ENCODE assay signal across 9 mouse cellular contexts in the genomic region with DNA sequence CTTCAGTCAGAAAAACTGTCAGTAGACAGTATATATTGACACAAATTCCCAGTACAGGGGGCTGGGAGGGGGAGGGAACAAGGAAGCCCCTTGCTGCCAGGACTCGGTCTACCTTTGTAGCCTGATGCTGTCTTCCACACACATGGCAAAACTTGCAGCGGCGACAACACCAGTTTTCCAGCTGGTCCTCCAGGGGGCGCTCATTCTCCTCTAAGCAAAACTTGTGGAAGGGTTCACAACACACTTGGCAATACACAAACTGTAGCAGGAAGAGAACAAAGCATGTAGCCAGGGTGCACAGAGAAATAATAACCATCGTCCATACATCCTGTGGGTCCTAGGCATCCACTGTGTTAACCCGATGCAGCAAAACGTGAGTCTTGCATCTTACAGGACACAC. TPM values are rescaled to one million over a fixed set of nuclear protein-coding genes. Genes with fewer than 3 reads are reported as not detected.
DNase-seq lines count a peak whose midpoint lies in the region; ATAC-seq and TF ChIP-seq lines count a peak whose summit lies in the region.
"Had no signal": no experiment of that assay in that cellular context is flagged by ENCODE, and none has a peak within 500 bp of the region (broad histone marks: within the 10 kb centered on the region; RNA-seq: fewer than 3 reads in every experiment).

No protein-coding gene starts in this region.

- 52% methylated on average over 7 of the region's 7 CpGs for whole genome bisulfite sequencing in liver, embryonic 12.5 days (ENCODE audit: insufficient replicate concordance)
- WGBS in liver, embryonic 14.5 days (ENCODE audit: insufficient replicate concordance) = 42% methylated on average over 7 of the region's 7 CpGs

- no peaks in the 10 kb centered on the region for H3K4me1 ChIP-seq in liver, embryonic 12.5 days
- peaks cover 3% of the 10 kb centered on the region; the same call in 1 of the 2 replicates for H3K4me1 ChIP-seq in bone marrow macrophage, adult 2 months (ENCODE audit: control insufficient read depth, insufficient read depth, low read length)
- H3K4me1 ChIP-seq in liver, embryonic 14.5 days (replicated peaks; ENCODE audit: control insufficient read depth in 2 of 2, insufficient read depth in 2 of 2, low read length in 1 of 2) = no peaks in the 10 kb centered on the region
- H3K4me1 ChIP-seq: heart, embryonic 13.5 days had no signal

- TF ChIP-seq POLR2A in bone marrow macrophage, adult 2 months (IDR thresholded peaks at IDR 0.05; ENCODE audit: borderline replicate concordance, low read depth, low read length) = no peak

- H3K9ac ChIP-seq in liver, embryonic 12.5 days = no peak overlapping the region
- H3K9ac ChIP-seq in liver, embryonic 14.5 days (replicated peaks) = no peak overlapping the region
- H3K9ac ChIP-seq: heart, embryonic 13.5 days had no signal

- no peak overlapping the region for H3K4me3 ChIP-seq in liver, embryonic 12.5 days
- H3K4me3 ChIP-seq in bone marrow macrophage, adult 2 months (ENCODE audit: insufficient read depth, low read length) = no peak overlapping the region
- H3K4me3 ChIP-seq in liver, embryonic 14.5 days (ENCODE audit: insufficient read depth in 1 of 2, low read depth in 2 of 2, low read length in 2 of 2) = no peak overlapping the region
- H3K4me3 ChIP-seq: heart, embryonic 13.5 days had no signal

- ATAC-seq in liver, embryonic 12.5 days = no peak
- ATAC-seq in liver, embryonic 14.5 days (ENCODE audit: insufficient read depth) = no peak

- no peak for TF ChIP-seq EP300 in liver, embryonic 14.5 days (IDR thresholded peaks at IDR 0.05; ENCODE audit: low read depth)

- H3K27me3 ChIP-seq in liver, embryonic 12.5 days (replicated peaks) = no peaks in the 10 kb centered on the region
- H3K27me3 ChIP-seq in liver, embryonic 14.5 days (ENCODE audit: control insufficient read depth, insufficient read depth, low read length) = no peaks in the 10 kb centered on the region
- H3K27me3 ChIP-seq: heart, embryonic 13.5 days had no signal

- H3K9me3 ChIP-seq in liver, embryonic 12.5 days (replicated peaks) = no peaks in the 10 kb centered on the region
- H3K9me3 ChIP-seq in liver, embryonic 14.5 days (ENCODE audit: control insufficient read depth, low read length) = no peaks in the 10 kb centered on the region
- H3K9me3 ChIP-seq: heart, embryonic 13.5 days had no signal

- H3K27ac ChIP-seq in liver, embryonic 12.5 days = no peak overlapping the region
- H3K27ac ChIP-seq in bone marrow macrophage, adult 2 months (ENCODE audit: insufficient read depth, low read depth, low read length) = no peak overlapping the region
- H3K27ac ChIP-seq in liver, embryonic 14.5 days = no peak overlapping the region
- H3K27ac ChIP-seq: heart, embryonic 13.5 days had no signal

- DNase-seq in liver = peak; percentile 77
- DNase-seq in fibroblast of lung, adult 2 months (ENCODE audit: low read depth) = peak; percentile 38
- DNase-seq in kidney, postnatal 10 days = peak; percentile 81
- peak; percentile 44 to 52 (median 45) for DNase-seq in liver, embryonic 14.5 days (ENCODE audit: low read depth in 3 of 3, low spot score in 3 of 3)
- DNase-seq in right cerebral cortex, adult 18-20 months = peak; percentile 60
- peak; percentile 34 for DNase-seq in urinary bladder, postnatal 10 days (ENCODE audit: low spot score)

- H3K36me3 ChIP-seq in liver, embryonic 12.5 days = peaks cover 90% of the 10 kb centered on the region
- H3K36me3 ChIP-seq in liver, embryonic 14.5 days (replicated peaks; ENCODE audit: control insufficient read depth, insufficient read depth, low read depth) = peaks cover 37% of the 10 kb centered on the region

- no peak overlapping the region for H3K4me2 ChIP-seq in liver, embryonic 12.5 days
- no peak overlapping the region for H3K4me2 ChIP-seq in liver, embryonic 14.5 days (ENCODE audit: low read depth)
- H3K4me2 ChIP-seq: heart, embryonic 13.5 days had no signal

- peak; percentile 67 for TF ChIP-seq CTCF in bone marrow macrophage, adult 2 months (IDR thresholded peaks at IDR 0.05; ENCODE audit: low read depth, low read length)
- TF ChIP-seq CTCF in liver, embryonic 14.5 days (IDR thresholded peaks at IDR 0.05; ENCODE audit: low read depth) = peak; percentile 84

RNA-seq across cellular contexts. Expression of a gene that starts 33.6 kb away (rescaled TPM):
- polyA plus RNA-seq in liver, embryonic 12.5 days (2016; fragmentation: Nextera tagmentation; extraction: Ambion mirVana) = 11.6 and 12.3 TPM in 2 replicates
- not detected in 2 replicates for polyA plus RNA-seq in bone marrow macrophage, adult 2 months (2012; ENCODE audit: insufficient read depth, insufficient read length, missing spikeins)
- 40.4 and 43.5 TPM in 2 replicates for polyA plus RNA-seq in liver, embryonic 14.5 days (2012; rRNA removed)
- polyA plus RNA-seq in liver, embryonic 14.5 days (2014; fragmentation: Nextera tagmentation; extraction: Ambion mirVana) = 72.0 and 77.4 TPM in 2 replicates

RNA-seq across cellular contexts. Expression of a gene that starts 37.3 kb away (rescaled TPM):
- polyA plus RNA-seq in liver, embryonic 12.5 days (2016; fragmentation: Nextera tagmentation; extraction: Ambion mirVana) = 0.81 and 1.6 TPM in 2 replicates
- polyA plus RNA-seq in bone marrow macrophage, adult 2 months (2012; ENCODE audit: insufficient read depth, insufficient read length, missing spikeins) = 1.4 and 1.9 TPM in 2 replicates
- polyA plus RNA-seq in liver, embryonic 14.5 days (2012; rRNA removed) = 3.6 and 4.9 TPM in 2 replicates
- polyA plus RNA-seq in liver, embryonic 14.5 days (2014; fragmentation: Nextera tagmentation; extraction: Ambion mirVana) = 1.3 and 1.9 TPM in 2 replicates

RNA-seq across cellular contexts. Expression of a gene that starts 44.7 kb away (rescaled TPM):
- 7.3 and 8.4 TPM in 2 replicates for polyA plus RNA-seq in liver, embryonic 12.5 days (2016; fragmentation: Nextera tagmentation; extraction: Ambion mirVana)
- polyA plus RNA-seq in bone marrow macrophage, adult 2 months (2012; ENCODE audit: insufficient read depth, insufficient read length, missing spikeins) = 31.6 and 32.2 TPM in 2 replicates
- polyA plus RNA-seq in liver, embryonic 14.5 days (2012; rRNA removed) = 2.3 and 3.0 TPM in 2 replicates
- polyA plus RNA-seq in liver, embryonic 14.5 days (2014; fragmentation: Nextera tagmentation; extraction: Ambion mirVana) = 2.3 TPM in 2 replicates

Comparison
In these comparisons a context has a peak if more than half of its experiments do, and no peak if none do; other contexts are left out.
1. RNA of a gene that starts 33.6 kb away (polyA plus RNA-seq): 40.4 to 77.4 TPM in liver, embryonic 14.5 days and 11.6 to 12.3 TPM in liver, embryonic 12.5 days; not detected in bone marrow macrophage, adult 2 months; every median in the first group is over 10 times any median in the second.
2. Peak in every context shown above with its lines, with median percentiles within 50 percentile points of each other: DNase-seq.